Mouse (Mus musculus): ENCODE measurements around the gene Ube2k. TPM values are rescaled to one million over a fixed set of nuclear protein-coding genes. Genes with fewer than 3 reads are reported as not detected.

Gene Ube2k
- total and polyA plus RNA-seq, 3 experiments = 51.4 to 293 (median 56.7) TPM

- dilution Hi-C loops (cut with MboI; ENCODE audit: extremely low pct_ligation_motif_present, extremely low pct_unique_long_range_greater_than_20kb, low sequenced_read_pairs) (no loop called here), in situ Hi-C loops (cut with MboI; ENCODE audit: low pct_ligation_motif_present, low pct_unique_long_range_greater_than_20kb, low sequenced_read_pairs) (no loop called here)
- Histone ChIP-seq H3K9me3 (replicated peaks; ENCODE audit: low read length) (no peaks in the 10 kb centered on the region), H3K4me3 (replicated peaks in 1 of 3; ENCODE audit: low read depth in 2 of 3, low read length in 2 of 3, poor library complexity in 1 of 3) (peak overlapping the region; percentile 53 to 88 (median 76)), H3K9ac (ENCODE audit: insufficient read depth, low read depth) (peak overlapping the region; percentile 73), H3K27ac (ENCODE audit: insufficient read depth, low read depth) (no peak overlapping the region), H3K79me2 (replicated peaks; ENCODE audit: control insufficient read depth, extremely low read depth, insufficient read depth, poor library complexity, severe bottlenecking) (no peaks in the 10 kb centered on the region), H3K4me2 (ENCODE audit: insufficient read depth, low read depth, poor library complexity, severe bottlenecking) (peak overlapping the region; percentile 95), H3K36me3 (replicated peaks in 1 of 2; ENCODE audit: control insufficient read depth in 1 of 2, insufficient read depth in 1 of 2, low read length in 1 of 2) (peaks cover 0 to 3% of the 10 kb centered on the region in 2 experiments), H3K27me3 (replicated peaks) (peaks cover 42% of the 10 kb centered on the region), H3K4me1 (ENCODE audit: control insufficient read depth in 1 of 2, insufficient read depth in 2 of 2) (peaks cover 3 to 34% of the 10 kb centered on the region in 2 experiments; a peak in 3 of 4 replicates)
- DNase-seq (ENCODE audit: extremely low read depth) = peak; percentile 60
- TF ChIP-seq NRF1 (IDR thresholded peaks at IDR 0.05; ENCODE audit: low read depth, low read length) (peak; percentile 43; the same call in 1 of the 2 replicates), UBTF (IDR thresholded peaks at IDR 0.05; ENCODE audit: low read depth, low read length) (peak; percentile 92), SMC3 (IDR thresholded peaks at IDR 0.05; ENCODE audit: low read depth, low read length) (peak; percentile 23), IRF4 (IDR thresholded peaks at IDR 0.05; ENCODE audit: low read depth, low read length) (peak; percentile 8; the same call in 1 of the 2 replicates), CTCF (conservative IDR thresholded peaks at IDR 0.05 in 1 of 2, IDR thresholded peaks at IDR 0.05 in 1 of 2; ENCODE audit: low read depth in 2 of 2, low read length in 2 of 2) (peak in 1 of 2 experiments; percentile 60; a peak in 2 of 4 replicates), KAT2A (IDR thresholded peaks at IDR 0.05; ENCODE audit: insufficient replicate concordance, low read length) (no peak), ZMIZ1 (IDR thresholded peaks at IDR 0.05; ENCODE audit: low read depth, low read length) (no peak)
Observed at GRCm38 (mm10) chr5:65491767-65492715, 45.0 kb upstream of the Ube2k start.

DNA sequence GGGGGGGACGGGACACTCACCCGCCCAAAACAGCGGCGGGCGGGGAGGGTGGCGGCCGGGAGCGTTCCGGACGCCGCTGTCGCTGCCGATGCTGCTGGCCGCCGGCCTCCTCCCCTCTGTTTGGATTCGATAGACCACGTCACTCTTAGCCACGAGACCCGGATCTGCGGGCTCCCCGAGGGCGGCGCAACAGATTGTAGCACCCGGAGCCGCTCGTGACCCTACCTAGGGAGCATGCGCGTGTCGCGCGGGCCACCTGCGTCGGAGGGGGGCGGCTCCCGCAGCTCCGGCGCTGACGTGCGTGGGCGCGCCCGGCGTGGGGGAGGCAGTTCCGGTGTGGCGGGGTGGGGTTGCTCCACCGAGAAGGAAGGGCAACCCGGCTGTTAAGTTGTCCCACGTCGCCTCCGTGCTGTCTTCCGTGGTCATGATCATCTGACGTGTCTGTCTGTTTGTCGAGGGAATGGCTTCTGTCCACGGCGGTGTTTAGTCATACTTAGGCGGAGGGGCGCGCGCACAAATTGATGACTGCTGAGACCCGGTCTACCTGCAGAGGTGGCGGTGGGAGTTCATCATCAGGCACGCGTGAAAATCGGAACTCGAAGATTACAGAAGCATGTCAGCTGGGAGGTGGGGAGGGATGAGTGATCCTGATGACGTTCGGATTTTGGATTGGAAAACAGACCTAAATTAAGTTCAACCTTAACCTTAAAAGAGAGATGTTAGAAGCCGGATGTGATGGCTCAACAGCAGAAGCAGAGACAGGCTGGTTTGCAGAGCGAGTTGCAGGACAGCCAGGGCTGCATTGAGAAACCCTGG lies 44.1 kb upstream of the Ube2k start, which contains the start of gene Gm43552:
Gm43552 (minus strand) TSS at position 118 of the 816 bp plus-strand sequence.
- H3K4me1 ChIP-seq (ENCODE audit: control insufficient read depth in 1 of 2, insufficient read depth in 2 of 2) = peaks cover 0 to 26% of the 10 kb centered on the region in 2 experiments; a peak in 2 of 4 replicates
- no peak within 1 kb of the TSS for H3K27ac ChIP-seq (ENCODE audit: insufficient read depth, low read depth)
- peak within 1 kb of the TSS; percentile 95 for H3K4me2 ChIP-seq (ENCODE audit: insufficient read depth, low read depth, poor library complexity, severe bottlenecking)
- H3K36me3 ChIP-seq (replicated peaks in 1 of 2; ENCODE audit: control insufficient read depth in 1 of 2, insufficient read depth in 1 of 2, low read length in 1 of 2) = peaks cover 0 to 3% of the 10 kb centered on the region in 2 experiments
- DNase-seq (ENCODE audit: extremely low read depth) = peak; percentile 87
- peaks cover 40% of the 10 kb centered on the region for H3K27me3 ChIP-seq (replicated peaks)
- no peak for TF ChIP-seq SMC3 (IDR thresholded peaks at IDR 0.05; ENCODE audit: low read depth, low read length)
- peak; percentile 20; the same call in 1 of the 2 replicates for TF ChIP-seq NELFE (IDR thresholded peaks at IDR 0.05; ENCODE audit: low read depth, low read length)
- TF ChIP-seq MXI1 (IDR thresholded peaks at IDR 0.05; ENCODE audit: low read depth, low read length) = peak; percentile 68
- peak; percentile 52 for TF ChIP-seq USF1 (IDR thresholded peaks at IDR 0.05; ENCODE audit: low read depth, low read length)
- TF ChIP-seq JUND (conservative IDR thresholded peaks at IDR 0.05; ENCODE audit: low read depth, low read length) = no peak
- no peak for TF ChIP-seq ZMIZ1 (IDR thresholded peaks at IDR 0.05; ENCODE audit: low read depth, low read length)
- TF ChIP-seq HCFC1 (IDR thresholded peaks at IDR 0.05; ENCODE audit: low read depth, low read length) = peak; percentile 62
- 0 out of 2 replicates have a peak, but pooled peaks have one; percentile 34 for TF ChIP-seq IRF4 (IDR thresholded peaks at IDR 0.05; ENCODE audit: low read depth, low read length)
- TF ChIP-seq ETS1 (conservative IDR thresholded peaks at IDR 0.05; ENCODE audit: low read depth, low read length) = peak; percentile 66
- TF ChIP-seq PAX5 (IDR thresholded peaks at IDR 0.05; ENCODE audit: low read length) = no peak
- peak; percentile 49 for TF ChIP-seq UBTF (IDR thresholded peaks at IDR 0.05; ENCODE audit: low read depth, low read length)
- no peak for TF ChIP-seq RCOR1 (conservative IDR thresholded peaks at IDR 0.05; ENCODE audit: low read depth, low read length)
- TF ChIP-seq MEF2A (IDR thresholded peaks at IDR 0.05; ENCODE audit: borderline replicate concordance, low read depth, low read length) = peak; percentile 9; the same call in 1 of the 2 replicates
- 0 out of 2 replicates have a peak, but pooled peaks have one; percentile 24 for TF ChIP-seq CHD2 (IDR thresholded peaks at IDR 0.05; ENCODE audit: low read length)
- TF ChIP-seq NRF1 (IDR thresholded peaks at IDR 0.05; ENCODE audit: low read depth, low read length) = peak; percentile 89
- peak; percentile 72; the same call in 1 of the 2 replicates for TF ChIP-seq ELF1 (IDR thresholded peaks at IDR 0.05; ENCODE audit: low read depth, low read length)
- TF ChIP-seq MAX (IDR thresholded peaks at IDR 0.05; ENCODE audit: low read length) = peak; percentile 44; the same call in 1 of the 2 replicates
- no peak for TF ChIP-seq EP300 (IDR thresholded peaks at IDR 0.05; ENCODE audit: low read length)
- peak; percentile 60; the same call in 1 of the 2 replicates for TF ChIP-seq POLR2A (IDR thresholded peaks at IDR 0.05; ENCODE audit: low read depth, low read length)
- TF ChIP-seq BHLHE40 (IDR thresholded peaks at IDR 0.05; ENCODE audit: low read depth, low read length) = peak; percentile 93
- TF ChIP-seq TCF12 (IDR thresholded peaks at IDR 0.05; ENCODE audit: low read depth, low read length) = peak; percentile 24; the same call in 1 of the 2 replicates
- TF ChIP-seq ZC3H11A (IDR thresholded peaks at IDR 0.05; ENCODE audit: low read depth, low read length) = no peak
- H3K79me2 ChIP-seq (replicated peaks; ENCODE audit: control insufficient read depth, extremely low read depth, insufficient read depth, poor library complexity, severe bottlenecking) = no peaks in the 10 kb centered on the region
- in situ Hi-C loops (cut with MboI; ENCODE audit: low pct_ligation_motif_present, low pct_unique_long_range_greater_than_20kb, low sequenced_read_pairs) = no loop called here
- H3K4me3 ChIP-seq (replicated peaks in 1 of 3; ENCODE audit: low read depth in 2 of 3, low read length in 2 of 3, poor library complexity in 1 of 3) = peak within 1 kb of the TSS; percentile 53 to 88 (median 76)
- peak within 1 kb of the TSS; percentile 73 for H3K9ac ChIP-seq (ENCODE audit: insufficient read depth, low read depth)
- dilution Hi-C loops (cut with MboI; ENCODE audit: extremely low pct_ligation_motif_present, extremely low pct_unique_long_range_greater_than_20kb, low sequenced_read_pairs) = no loop called here
- H3K9me3 ChIP-seq (replicated peaks; ENCODE audit: low read length) = no peaks in the 10 kb centered on the region
